Mouse (Mus musculus) lung, adult 2 months (tissue): ENCODE measurements around the gene C1qtnf6. TPM values are rescaled to one million over a fixed set of nuclear protein-coding genes. Genes with fewer than 3 reads are reported as not detected.

Experiments
- DNase-seq: peaks from one replicate; pipeline ENCODE4 v3.0.0; 2022
- H3K4me1 ChIP-seq: fragments of 200-500 bp; 2 replicates; pipeline ENCODE4 v1.6.1; 2011; ENCODE audit warnings: low read length; ENCODE audit not compliant: control insufficient read depth, insufficient read depth
- H3K4me3 ChIP-seq: fragments of 200-500 bp; replicated peaks from 2 replicates; pipeline ENCODE3; 2011; ENCODE audit warnings: low read depth, mild to moderate bottlenecking, control low read depth, low read length; ENCODE audit errors: extremely low read depth
- CTCF ChIP-seq: fragments of 200-500 bp; IDR thresholded peaks from 2 replicates; pipeline ENCODE4 v1.5.1; 2011; ENCODE audit warnings: mild to moderate bottlenecking, low read length, control low read depth; ENCODE audit not compliant: insufficient read depth
- POLR2A ChIP-seq: fragments of 200-500 bp; IDR thresholded peaks from 2 replicates; pipeline ENCODE4 v1.6.1; 2011; ENCODE audit warnings: low read depth, mild to moderate bottlenecking, control low read depth, low read length, borderline replicate concordance; ENCODE audit errors: extremely low read depth
- WGBS: fragments of 180-500 bp; shearing (Covaris S2); methylation state at CpG from one replicate; pipeline ENCODE4 v1.1.7; 2018; 5-methylcytosine and 5-hydroxymethylcytosine counted together
- polyA plus RNA-seq: library from polyadenylated mRNA; depleted of rRNA; stranded (reverse); fragments of >200 nt; gene quantifications from 2 replicates; pipeline ENCODE4 v1.2.3, GENCODE M21; 2012

C1qtnf6 gene
- polyA plus RNA-seq, 1 experiment: 23.0 TPM

GRCm38 (mm10) chr15:78489248-78489647 is 42.0 kb downstream of the C1qtnf6 start:
- no peaks in the 10 kb centered on the region for H3K4me1 ChIP-seq
- WGBS: 73% methylated on average over 3 of the region's 3 CpGs
- H3K4me3 ChIP-seq: no peak overlapping the region
- DNase-seq: no peak
- TF ChIP-seq POLR2A (no peak), CTCF (no peak)

GRCm38 (mm10) chr15:78487066-78487465 is 44.1 kb downstream of the C1qtnf6 start:
- no peaks in the 10 kb centered on the region for H3K4me1 ChIP-seq
- no peak for DNase-seq
- TF ChIP-seq CTCF (no peak), POLR2A (no peak)
- H3K4me3 ChIP-seq: no peak overlapping the region
- 54% methylated on average over 4 of the region's 4 CpGs for WGBS

GRCm38 (mm10) chr15:78486564-78486963 is 44.7 kb downstream of the C1qtnf6 start:
- DNase-seq: no peak
- Histone ChIP-seq H3K4me3 (no peak overlapping the region), H3K4me1 (no peaks in the 10 kb centered on the region)
- no peak for TF ChIP-seq CTCF
- no peak for TF ChIP-seq POLR2A
- 96% methylated on average over 1 of the region's 1 CpGs for WGBS

- DNase-seq: no peak
- Histone ChIP-seq H3K4me3 (no peak overlapping the region), H3K4me1 (no peaks in the 10 kb centered on the region)
- TF ChIP-seq POLR2A: no peak
- TF ChIP-seq CTCF: no peak
- 80% methylated on average over 4 of the region's 4 CpGs for WGBS
Observed at GRCm38 (mm10) chr15:78483311-78483710, 47.9 kb downstream of the C1qtnf6 start.

- WGBS: 56% methylated on average over 3 of the region's 3 CpGs
- DNase-seq: no peak
- no peak for TF ChIP-seq CTCF
- no peak for TF ChIP-seq POLR2A
- Histone ChIP-seq H3K4me3 (no peak overlapping the region), H3K4me1 (no peaks in the 10 kb centered on the region)
Observed at GRCm38 (mm10) chr15:78482518-78482917, 48.7 kb downstream of the C1qtnf6 start.

GRCm38 (mm10) chr15:78481448-78482000 is 49.7 kb downstream of the C1qtnf6 start:
- DNase-seq: no peak
- WGBS: 44% methylated on average over 9 of the region's 9 CpGs
- Histone ChIP-seq H3K4me1 (no peaks in the 10 kb centered on the region), H3K4me3 (no peak overlapping the region)
- no peak for TF ChIP-seq CTCF
- TF ChIP-seq POLR2A: no peak

GRCm38 (mm10) chr15:78480991-78481390 is 50.2 kb downstream of the C1qtnf6 start:
- TF ChIP-seq POLR2A (no peak), CTCF (no peak)
- no peak overlapping the region for H3K4me3 ChIP-seq
- WGBS: 27% methylated on average over 2 of the region's 2 CpGs
- no peaks in the 10 kb centered on the region for H3K4me1 ChIP-seq
- DNase-seq: no peak

GRCm38 (mm10) chr15:78480111-78480510 is 51.1 kb downstream of the C1qtnf6 start:
- Histone ChIP-seq H3K4me3 (no peak overlapping the region), H3K4me1 (no peaks in the 10 kb centered on the region)
- TF ChIP-seq POLR2A (no peak), CTCF (no peak)
- 72% methylated on average over 7 of the region's 7 CpGs for WGBS
- DNase-seq: no peak

- no peak for TF ChIP-seq POLR2A
- TF ChIP-seq CTCF: no peak
- H3K4me3 ChIP-seq: no peak overlapping the region
- WGBS: 73% methylated on average over 5 of the region's 5 CpGs
- no peak for DNase-seq
- no peaks in the 10 kb centered on the region for H3K4me1 ChIP-seq
Observed at GRCm38 (mm10) chr15:78479470-78479869, 51.7 kb downstream of the C1qtnf6 start.

GRCm38 (mm10) chr15:78478073-78478472 is 53.1 kb downstream of the C1qtnf6 start:
- Histone ChIP-seq H3K4me1 (no peaks in the 10 kb centered on the region), H3K4me3 (no peak overlapping the region)
- TF ChIP-seq POLR2A (no peak), CTCF (no peak)
- DNase-seq: no peak
- WGBS: 87% methylated on average over 4 of the region's 4 CpGs
